Mouse (Mus musculus): ENCODE data around the gene Cbx5.
"Not testable (repeated sequence)": the region's sequence is repeated elsewhere in the genome, so short reads cannot be mapped to it uniquely, and the experiment has no call there.

Gene Cbx5

GRCm38 (mm10) chr15:103250195-103250740, 10.7 kb upstream of the Cbx5 start:
- peak; percentile 86 for DNase-seq

DNA sequence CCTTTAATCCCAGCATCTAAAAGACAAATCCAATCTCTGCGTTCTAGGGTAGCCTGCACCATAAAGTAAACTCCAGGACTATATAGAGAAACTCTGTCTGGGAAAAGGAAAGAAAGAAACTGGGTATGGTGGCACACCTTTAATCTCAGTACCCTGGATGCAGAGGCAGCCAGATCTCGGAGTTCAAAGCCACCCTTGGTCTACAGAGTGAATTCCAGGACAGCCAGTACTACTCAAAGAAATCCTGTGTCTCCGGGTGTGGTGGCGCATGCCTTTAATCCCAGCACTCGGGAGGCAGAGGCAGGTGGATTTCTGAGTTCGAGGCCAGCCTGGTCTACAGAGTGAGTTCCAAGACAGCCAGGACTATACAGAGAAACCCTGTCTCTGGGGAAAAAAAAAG, 9.9 kb upstream of the Cbx5 start:
- not testable (repeated sequence) for DNase-seq

DNA sequence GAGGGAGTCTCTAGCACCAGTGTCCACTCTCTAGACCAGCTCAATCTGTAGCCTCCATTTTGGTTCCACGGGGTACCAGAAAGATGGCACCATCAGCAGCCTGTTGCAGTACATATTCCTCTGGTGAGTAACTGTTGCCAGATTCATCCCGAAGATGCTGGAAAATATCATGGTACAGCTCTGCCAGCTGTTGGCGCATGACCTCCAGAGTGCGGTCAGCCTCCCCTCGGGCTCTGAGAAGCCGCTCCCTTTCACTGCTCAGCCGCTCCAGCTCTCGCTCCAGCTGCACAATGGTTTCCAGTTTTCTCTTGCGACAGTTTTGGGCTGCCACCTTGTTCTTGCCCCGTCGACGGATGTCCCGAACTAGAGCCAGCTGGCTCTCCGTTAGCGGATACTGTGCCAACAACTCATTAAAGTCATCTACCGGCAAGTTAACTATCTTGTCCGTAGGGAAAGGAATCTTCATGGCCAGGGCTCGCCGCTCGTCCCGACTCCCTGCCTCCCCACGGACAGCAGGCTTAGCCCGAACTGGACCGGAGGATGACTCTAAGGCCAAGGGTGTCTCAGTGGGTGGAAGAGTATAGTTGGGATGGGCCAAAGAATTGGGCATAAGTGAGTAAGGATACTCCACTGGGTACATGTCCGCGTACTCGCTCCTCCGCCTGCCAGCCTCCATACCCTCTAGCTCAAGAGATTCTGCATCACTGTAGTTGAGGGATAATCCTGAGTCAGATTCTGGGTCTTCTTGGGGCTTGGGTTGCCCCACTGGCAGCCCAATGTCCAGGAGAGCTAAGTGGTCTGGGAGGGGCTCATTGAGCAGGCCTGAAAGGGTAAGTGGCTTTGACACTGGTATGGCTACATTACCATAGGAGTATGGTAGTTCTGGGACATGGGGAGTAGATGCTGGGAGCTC, 9.0 kb upstream of the Cbx5 start:
- DNase-seq: peak; percentile 18

DNA sequence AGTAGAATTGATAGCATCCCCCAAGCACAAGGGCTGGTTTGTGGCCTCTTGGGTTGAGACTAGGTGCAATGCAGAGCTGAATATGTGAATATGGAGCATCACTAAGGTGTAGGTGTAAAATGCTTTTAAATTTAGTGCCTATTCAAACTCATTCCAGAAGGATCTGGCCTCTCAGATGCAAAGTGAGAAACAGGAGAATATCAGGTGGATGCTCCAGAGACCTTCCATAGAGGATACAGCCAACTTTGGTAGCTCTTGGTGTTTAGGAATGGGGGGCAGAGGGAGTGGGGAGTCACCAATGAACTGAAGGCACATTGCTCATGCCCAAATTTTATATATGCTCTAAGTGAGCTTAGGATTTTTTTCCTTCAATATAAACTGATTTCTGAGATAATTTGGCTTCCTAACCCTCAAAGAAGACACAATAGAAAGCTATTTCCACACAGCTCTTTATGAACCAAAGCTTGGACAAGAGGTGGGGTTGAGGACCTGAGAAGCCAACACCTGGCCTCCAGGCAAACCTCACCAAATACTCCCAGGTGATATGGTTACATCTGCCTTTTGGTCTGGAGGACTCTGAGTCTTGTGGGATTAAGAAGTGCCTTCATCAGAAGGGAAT, 8.3 kb upstream of the Cbx5 start:
- DNase-seq: no peak

GRCm38 (mm10) chr15:103247078-103247781, 7.6 kb upstream of the Cbx5 start:
- no peak for DNase-seq

- DNase-seq: no peak
Measured at GRCm38 (mm10) chr15:103245616-103246015, 6.0 kb upstream of the Cbx5 start.

DNA sequence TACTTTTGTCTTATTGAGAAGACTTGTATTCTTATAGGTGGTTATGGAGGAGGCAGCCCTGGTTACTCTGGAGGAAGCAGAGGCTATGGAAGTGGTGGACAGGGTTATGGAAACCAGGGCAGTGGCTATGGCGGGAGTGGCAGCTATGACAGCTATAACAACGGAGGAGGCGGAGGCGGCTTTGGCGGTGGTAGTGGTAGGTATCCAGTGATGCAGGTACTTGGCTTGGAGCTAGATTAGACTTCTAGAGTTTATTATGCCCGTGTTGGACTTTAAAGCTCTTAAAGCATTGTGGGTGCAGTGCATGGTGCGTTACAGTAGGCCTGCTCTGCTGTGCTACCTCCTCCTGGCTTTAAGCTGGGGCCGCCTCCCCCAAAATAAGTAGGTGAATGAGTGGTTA, 3.3 kb upstream of the Cbx5 start:
- DNase-seq: no peak

DNA sequence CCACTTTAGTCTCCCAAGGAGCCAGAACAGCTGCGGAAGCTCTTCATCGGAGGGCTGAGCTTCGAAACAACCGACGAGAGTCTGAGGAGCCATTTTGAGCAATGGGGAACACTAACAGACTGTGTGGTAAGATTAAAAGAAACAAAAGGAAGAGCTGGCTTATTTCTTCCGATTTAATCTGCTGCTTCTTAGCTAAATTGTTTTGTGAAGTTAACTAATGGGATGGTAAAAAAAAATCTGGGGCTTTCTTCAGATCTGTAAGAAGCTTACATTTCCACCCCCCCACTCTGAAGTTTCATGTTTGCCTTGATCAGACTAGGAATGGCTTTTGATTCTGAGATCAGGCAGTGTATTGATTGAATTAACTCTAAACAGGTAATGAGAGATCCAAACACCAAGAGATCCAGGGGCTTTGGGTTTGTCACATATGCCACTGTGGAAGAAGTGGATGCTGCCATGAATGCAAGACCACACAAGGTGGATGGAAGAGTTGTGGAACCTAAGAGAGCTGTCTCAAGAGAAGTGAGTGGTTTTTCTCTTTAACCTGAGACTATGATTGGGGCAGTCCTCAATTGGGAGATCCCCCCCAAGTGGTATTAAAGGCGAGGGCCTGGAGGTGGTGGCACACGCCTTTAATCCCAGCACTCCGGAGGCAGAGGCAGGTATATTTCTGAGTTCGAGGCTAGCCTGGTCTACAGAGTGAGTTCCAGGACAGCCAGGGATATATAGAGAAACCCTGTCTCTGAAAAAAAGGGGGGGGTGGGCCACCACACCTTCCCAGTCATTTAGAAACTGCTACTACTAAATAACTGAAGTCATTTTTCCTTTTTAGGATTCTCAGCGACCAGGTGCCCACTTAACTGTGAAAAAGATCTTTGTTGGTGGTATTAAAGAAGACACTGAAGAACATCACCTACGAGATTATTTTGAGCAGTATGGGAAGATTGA, 1.7 kb upstream of the Cbx5 start:
- not testable (repeated sequence) for DNase-seq

DNA sequence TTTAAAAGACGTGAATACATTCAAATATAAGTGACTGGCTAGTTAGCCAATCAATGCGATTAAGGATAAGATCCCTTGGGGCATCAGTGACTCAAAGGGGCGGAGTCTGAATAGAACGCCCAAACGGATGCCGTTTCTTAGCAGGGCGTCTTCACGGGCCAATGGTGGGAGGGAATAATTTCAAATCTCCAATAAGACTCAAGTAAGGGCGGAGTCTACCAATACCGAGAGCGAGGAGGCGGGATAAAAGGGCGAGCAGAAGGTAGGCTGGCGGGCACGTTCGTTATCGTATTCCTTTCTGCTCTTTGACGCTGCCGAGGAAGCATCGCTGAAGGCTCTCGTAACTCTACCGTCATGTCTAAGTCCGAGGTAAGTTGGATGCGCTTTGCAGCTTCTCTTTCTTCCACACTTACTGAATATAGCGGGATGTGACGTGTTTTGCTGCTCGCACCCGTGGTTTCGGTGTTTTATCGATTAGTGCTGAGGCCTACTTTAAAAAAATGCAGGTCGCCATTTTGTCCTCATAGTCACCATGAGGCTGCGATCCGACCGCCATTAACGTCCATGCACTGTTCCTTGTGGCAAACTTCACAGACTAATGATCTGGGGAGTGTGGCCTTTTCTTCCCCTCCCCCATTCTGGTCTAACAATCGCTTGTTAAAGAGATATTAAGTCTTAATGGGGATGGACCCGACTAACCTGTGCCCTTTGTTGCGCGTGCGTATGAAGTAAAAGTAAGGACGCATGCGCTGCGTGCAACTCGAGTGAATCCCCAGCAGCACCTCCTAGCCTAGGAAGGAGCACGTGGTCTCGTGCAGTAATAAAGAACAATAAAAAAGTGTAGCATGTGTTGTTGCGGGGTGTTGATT, 778 bp upstream of the Cbx5 start, which contains the start of gene Hnrnpa1:
Gene Hnrnpa1, plus strand, starts transcription at position 273 of the 869 bp plus-strand sequence.
- DNase-seq: peak; percentile 91

DNA sequence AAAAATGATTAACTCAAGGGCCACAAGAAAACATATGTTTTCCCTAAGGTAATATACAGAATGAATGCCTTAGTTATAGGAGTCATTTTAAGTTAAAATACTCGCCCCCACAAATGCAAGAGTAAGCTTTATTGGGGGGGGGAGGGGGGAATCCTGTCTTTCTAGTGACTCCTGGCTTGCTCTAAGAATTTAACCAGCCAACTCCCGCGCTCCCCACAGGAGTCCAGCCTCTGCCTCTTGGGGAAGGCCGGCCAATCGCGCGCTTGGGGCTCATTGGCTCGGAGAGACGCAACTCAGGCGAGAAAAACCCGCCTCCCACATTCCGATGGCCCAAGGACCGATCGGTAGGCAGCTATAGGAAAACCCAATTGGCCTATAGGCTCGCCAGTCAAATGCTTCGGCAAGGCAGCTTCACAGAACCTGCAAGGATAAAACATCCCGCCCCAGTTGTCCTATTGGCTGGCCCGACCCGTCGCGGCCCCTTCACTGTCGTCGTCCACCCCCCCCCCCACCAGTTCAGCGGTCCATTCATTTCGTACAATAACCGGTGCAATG, 409 bp downstream of the Cbx5 start:
- peak; percentile 91 for DNase-seq

- DNase-seq: no peak
Measured at GRCm38 (mm10) chr15:103237295-103237694, 2.3 kb downstream of the Cbx5 start.

GRCm38 (mm10) chr15:103233119-103233518, 6.5 kb downstream of the Cbx5 start:
- DNase-seq: no peak

GRCm38 (mm10) chr15:103228904-103229303, 10.7 kb downstream of the Cbx5 start:
- no peak for DNase-seq

GRCm38 (mm10) chr15:103227572-103227971, 12.0 kb downstream of the Cbx5 start:
- no peak for DNase-seq

- DNase-seq: no peak
Measured at GRCm38 (mm10) chr15:103227022-103227421, 12.6 kb downstream of the Cbx5 start.

DNA sequence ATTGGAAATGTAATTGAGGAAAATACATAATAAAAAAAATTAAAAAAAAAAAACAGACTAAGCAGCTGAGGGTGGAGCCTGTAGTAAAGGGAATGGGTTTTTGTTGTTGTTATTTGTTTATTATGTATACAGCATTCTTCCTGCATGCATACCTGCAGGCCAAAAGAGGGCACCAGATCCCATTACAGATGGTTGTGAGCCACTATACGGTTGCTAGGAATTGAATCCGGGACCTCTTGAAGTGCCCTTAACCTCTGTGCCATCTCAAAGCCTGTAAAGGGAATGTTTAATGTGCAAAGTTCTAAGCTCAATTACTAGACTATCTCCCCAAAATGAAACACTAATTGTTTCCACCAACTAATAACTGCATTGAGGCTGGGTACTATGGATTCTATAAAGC, 15.5 kb downstream of the Cbx5 start:
- no peak for DNase-seq

DNA sequence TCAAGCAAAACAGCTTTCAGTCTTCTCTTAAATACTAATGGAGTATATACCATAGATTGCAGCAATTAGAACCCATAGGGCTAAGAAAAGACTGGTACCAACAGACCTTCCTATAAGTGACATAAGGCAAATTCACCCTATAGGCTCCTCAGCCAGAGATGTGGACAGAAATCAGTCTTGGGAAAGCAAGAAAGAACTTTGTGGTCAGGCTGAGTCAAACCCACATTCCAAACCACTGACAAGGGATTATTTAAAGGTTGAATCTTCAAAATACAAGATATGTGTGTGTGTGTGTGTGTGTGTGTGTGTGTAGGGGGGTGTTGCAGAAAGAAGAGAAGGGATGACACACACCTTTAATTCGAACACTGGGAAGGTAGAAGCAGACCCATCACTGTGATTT, 18.2 kb downstream of the Cbx5 start:
- no peak for DNase-seq

DNA sequence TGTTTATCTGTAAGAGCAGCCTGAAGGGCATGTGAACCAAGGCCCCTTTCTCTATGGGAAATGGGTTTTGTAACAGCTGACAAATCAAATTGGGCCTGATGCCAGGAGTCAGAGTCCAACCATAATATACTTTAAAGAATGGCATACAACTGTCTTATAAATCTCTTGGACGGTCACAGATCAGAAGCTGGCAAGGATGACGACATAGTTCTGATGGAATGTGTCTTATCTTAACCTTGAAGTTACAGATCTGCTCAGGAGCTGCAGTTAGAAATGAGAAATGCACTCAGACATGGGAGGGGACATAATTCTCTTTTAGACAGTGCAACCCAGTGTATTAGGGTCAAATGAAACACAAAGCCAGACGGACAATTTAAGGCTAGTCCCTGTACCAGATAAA, 18.8 kb downstream of the Cbx5 start:
- DNase-seq: peak; percentile 29

GRCm38 (mm10) chr15:103216052-103216451, 23.6 kb downstream of the Cbx5 start:
- no peak for DNase-seq
